Mouse (Mus musculus) cerebellum, adult 8-10 months (tissue): Measurements from ENCODE around the gene Armc6.

Experiments used
- DNase-seq: peaks from one replicate; pipeline ENCODE4 v3.0.0; 2022

Armc6 gene

DNA sequence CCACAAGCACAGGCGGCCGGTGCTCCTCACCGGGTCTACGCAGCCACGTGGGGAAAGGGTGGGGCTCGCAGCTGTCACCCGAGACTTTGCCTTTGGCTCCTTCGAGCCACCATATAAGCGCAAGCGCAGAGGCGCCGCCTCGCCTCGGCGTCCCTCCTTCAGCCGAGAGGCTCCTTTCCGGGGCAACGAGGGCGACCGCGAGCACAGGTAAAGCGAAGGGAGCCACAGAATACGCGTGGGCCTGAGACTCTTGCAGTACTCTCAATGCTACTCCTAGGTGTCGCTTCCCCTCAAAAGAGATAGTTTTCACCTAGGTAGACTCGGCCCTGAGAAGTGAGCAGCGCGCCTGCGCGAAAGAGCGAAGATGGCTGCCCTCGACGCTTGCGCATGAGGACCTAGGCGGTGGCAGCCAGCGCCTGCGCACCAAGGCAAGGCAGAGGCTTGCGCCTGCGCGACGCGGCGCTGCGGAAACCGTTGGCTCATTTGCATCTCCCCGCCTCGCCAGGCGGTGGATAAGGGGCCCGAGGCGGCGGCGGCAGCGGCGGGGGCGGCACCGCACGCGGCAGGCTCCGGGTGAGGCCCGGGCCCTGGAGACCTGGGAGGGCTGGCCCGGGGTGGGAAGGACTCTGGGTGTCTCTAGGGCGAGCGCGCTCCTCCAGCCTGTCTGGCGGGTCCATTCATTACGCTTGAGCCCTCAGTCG lies at the start of gene Armc6, which contains the start of gene Sugp2:
Gene Armc6 (minus strand): TSS at position 387 of the 701 bp plus-strand sequence.
Gene Sugp2 (plus strand): TSS at position 147 of the 701 bp plus-strand sequence.
- peak; percentile 97 for DNase-seq

DNA sequence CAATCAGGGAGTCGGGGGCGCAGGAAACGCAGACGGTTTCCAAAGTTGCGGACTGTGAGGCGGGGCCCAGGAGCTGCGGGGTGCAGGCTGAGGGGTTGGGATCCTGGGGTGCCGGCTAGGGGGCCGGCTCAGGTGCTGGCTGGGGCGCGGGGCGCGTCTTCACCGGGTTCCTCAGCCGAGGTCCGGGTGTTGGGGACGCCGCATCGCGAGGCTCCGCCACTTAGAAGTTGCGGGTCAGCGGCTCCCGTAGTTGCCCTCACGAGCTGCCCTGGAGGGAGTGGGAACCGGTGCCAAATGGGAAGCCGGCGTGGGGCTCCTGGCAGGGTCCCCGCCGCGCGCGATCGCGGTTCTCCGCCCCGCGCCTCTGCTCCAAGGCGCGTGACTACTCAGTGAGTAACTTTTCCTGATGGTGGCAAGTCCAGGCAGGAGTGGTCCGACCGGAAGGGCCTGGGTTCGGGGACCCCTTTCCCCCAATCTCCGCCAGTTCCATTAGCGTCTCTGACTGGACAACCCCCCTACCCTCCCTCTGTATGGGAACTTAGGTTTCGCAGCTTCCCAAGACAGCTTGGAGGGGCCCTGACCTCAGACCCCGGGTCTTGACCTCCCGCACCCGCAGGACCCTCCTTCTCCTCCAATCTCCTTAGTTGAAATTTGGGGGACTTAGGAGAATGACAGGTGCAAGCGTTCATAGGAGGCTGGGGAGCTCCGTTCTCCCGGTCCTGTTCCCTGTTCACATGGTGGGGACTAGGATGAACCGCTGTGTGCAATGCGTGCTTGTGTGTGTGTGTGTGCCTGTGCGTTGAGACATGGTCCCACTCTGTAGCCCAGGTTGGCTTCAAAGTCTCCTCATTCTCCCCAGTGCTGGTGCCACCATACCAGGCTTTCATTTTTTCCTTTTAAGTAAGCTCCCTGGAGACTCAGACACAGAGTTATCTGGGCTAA lies 49.1 kb upstream of the Armc6 start:
- no peak for DNase-seq

GRCm38 (mm10) chr8:70282603-70283135 lies 48.4 kb upstream of the Armc6 start, which contains the start of gene Homer3:
Gene Homer3, plus strand, starts transcription at chr8:70282827.
- peak; percentile 46 for DNase-seq

DNA sequence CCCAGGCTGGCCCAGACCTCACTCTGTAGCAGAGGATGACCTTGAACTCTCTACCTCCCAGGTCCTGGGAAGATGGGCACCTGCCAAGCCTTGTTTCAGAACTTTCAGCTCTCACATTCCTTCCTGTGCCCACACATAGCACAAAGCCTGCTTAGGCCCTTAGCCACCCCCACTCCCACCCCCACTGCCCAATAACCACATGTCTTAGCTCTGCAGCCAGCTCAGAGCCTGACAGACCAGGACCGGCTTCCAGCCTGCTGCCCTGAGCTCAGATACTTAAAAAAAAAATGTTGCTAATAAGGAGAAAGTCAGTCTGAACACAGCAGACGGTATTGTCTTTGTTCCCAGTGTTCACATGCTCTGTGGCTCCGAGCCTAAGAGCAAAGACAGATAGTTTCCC lies 46.7 kb upstream of the Armc6 start:
- DNase-seq, result no peak

GRCm38 (mm10) chr8:70279266-70279665 lies 45.0 kb upstream of the Armc6 start:
- DNase-seq, result no peak

DNA sequence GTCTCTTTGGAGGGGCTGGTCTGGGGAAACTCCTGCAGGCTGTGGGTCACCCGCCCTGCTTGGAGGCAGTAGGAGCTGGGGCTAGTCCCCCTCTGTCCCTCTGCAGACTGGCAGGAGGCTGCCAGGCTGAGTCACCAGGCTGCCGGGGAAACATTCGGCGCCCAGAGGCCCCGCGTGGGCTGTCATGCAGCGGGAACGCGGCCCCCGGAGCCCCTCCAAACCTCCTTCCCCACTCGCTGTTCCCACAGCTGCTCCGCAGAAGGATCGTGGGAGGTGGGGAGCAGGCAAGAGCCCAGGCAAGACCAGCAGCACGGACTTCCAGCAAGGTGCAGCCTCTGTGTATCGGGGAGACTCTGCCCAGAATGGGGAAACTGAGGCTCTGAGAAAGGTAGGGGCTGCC lies 43.9 kb upstream of the Armc6 start:
- no peak for DNase-seq

DNA sequence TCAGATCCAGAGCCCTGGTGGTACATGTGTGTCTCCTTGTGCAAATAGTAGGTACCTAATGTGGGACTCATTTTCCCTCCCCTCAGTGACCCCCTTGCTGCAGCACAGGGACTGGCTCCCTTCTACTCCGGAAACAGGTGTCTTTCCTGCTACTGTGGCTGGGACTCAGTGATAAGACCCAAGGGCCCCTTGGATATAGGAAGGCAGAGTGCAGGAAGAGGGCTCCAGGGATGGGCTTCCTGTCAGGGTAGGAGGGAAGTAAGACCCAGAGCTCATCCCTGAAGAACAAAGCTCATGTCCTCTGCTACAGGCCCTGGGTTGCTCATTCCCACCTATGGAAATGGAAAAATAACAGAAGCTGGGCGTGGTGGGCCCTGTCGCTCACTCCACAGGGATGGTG lies 42.2 kb upstream of the Armc6 start:
- no peak for DNase-seq

GRCm38 (mm10) chr8:70274350-70274749 lies 40.1 kb upstream of the Armc6 start:
- no peak for DNase-seq

- DNase-seq, result no peak
These were observed 38.7 kb upstream of the Armc6 start for GRCm38 (mm10) chr8:70272949-70273348.

GRCm38 (mm10) chr8:70268799-70269565 lies 34.7 kb upstream of the Armc6 start:
- peak; percentile 24 for DNase-seq

GRCm38 (mm10) chr8:70268311-70268710 lies 34.0 kb upstream of the Armc6 start:
- peak; percentile 16 for DNase-seq

- no peak for DNase-seq
These were observed 33.4 kb upstream of the Armc6 start for GRCm38 (mm10) chr8:70267674-70268073.

DNA sequence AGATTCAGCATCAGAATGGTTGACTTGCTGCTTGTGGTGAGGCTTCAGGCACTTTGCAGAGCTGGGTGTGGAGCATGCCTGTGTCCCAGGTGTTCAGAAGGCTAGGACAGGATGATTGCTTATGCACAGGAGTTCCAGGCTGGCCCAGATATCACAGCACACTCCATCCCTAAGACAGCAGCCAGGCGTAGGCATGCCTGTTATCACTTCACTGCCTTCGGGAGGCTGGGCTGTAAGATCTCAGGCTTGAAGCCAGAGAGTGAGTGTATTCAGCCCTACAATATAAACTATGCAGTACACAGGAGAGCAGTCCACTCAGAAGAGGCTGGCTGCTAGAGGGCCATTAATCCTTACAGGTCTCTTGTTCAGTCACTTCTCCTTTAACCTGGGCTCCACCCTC lies 24.8 kb upstream of the Armc6 start:
- no peak for DNase-seq

DNA sequence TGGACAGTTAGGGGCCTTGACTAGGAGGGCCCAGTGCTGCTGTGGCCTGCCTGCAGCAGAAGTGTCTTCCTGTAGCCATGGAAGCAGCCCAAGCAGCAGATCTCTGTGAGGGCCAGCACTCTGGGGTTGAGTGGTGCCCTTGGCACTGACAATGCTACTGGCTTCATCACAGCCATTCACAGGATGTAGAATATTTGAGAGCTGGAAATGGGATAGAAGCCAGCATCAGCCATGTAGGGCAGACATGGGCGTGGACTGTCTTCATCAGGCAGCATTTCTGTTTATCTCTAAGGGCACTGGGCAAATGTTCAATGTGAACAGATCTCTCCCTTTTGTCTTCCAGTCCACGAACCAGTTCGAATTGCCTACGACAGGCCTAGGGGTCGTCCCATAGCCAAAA lies 24.3 kb upstream of the Armc6 start:
- no peak for DNase-seq

DNA sequence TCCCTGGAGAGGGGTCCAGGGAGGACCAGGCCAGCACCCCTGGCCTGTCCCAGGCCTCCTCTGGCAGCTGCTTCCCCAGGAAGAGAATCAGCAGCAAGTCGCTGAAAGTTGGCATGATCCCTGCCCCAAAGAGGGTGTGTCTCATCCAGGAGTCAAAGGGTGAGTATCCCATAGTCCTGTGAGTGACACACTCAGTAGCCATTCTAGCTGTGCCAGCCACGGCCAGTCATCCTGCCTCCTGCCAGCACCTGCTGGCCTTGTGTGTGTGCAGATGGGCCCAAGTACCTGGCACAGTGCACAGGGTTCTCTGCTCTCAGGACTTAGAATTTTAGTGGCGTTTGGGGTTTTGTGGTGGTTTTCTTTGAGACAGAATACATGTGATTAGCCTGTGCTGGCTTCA lies 23.2 kb upstream of the Armc6 start:
- DNase-seq, result peak; percentile 41

- no peak for DNase-seq
These were observed 20.4 kb upstream of the Armc6 start for GRCm38 (mm10) chr8:70254628-70255027.

GRCm38 (mm10) chr8:70247841-70248240 lies 13.6 kb upstream of the Armc6 start:
- no peak for DNase-seq

DNA sequence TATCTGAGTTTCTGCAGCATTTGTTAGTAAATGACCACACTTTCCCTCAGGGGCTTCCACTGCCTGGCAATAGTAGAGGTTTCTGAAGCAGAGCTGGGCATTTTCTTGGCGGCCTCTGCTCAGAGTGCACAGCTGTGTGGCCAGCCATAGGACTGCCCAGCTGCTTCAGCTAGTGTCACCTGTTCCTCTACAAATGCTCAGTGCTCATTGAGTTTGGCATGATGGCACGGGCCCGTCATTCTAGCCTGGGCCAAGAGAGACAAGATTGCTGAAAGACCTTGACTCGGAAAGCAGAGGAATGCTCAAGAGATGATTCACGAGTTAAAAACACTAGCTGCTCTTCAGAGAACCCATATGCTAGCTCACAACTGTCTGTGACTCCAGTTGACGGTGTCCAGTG lies 12.4 kb upstream of the Armc6 start:
- no peak for DNase-seq

DNA sequence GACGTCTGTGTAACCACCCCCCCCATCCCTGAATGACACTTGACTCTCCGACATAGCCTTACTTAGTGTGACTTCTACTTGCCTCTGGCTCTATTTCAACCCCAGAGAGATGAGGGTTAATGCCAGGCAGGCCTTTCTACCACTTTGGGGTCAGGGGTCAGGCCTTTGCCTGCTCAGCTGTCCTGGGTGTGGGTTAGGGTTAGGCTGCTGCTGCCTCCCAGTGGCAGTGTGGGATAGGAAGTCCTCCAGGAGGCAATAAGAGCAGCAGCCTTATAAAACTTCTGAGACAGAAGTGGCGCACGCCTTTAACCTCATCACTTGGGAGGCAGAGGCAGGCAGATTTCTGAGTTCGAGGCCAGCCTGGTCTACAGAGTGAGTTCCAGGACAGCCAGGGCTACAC lies 6.4 kb upstream of the Armc6 start:
- no peak for DNase-seq

- no peak for DNase-seq
These were observed 3.6 kb upstream of the Armc6 start for GRCm38 (mm10) chr8:70237842-70238241.

DNA sequence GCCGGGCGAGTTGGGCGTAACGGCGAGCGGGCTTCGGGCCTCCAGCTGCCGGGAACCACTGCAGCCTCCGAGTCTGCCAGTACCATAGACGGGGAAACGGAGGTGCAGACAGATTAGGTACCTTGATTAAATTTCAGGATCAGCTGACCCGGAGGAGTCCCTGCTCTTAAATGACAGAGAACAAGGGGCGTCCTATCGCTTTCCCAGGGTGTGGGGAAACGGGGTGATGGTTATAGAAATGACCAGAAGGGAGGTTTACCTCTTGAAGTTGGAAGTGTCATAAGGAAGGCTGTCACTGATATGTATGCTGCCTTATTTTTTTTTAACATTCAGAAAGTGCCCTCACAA lies 489 bp upstream of the Armc6 start:
- no peak for DNase-seq

DNA sequence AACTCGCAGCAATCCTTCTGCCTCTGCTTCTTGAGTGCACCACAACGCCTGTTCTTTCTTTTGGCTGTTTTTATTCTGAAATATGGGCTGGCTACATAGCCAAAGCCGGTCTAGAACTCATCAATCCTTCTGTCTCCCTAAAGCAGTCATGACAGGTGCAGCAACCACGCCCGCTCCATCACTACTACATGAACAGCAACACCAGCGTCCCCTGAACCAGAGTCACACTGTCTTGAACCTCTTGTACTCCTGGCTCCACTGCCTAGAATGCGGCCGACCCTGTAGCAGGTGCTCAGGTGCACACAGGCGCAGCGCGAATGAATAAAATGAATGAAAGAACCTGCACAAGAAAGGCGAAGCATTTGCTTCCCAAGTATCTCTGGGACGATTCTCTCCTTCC lies 660 bp downstream of the Armc6 start:
- no peak for DNase-seq

DNA sequence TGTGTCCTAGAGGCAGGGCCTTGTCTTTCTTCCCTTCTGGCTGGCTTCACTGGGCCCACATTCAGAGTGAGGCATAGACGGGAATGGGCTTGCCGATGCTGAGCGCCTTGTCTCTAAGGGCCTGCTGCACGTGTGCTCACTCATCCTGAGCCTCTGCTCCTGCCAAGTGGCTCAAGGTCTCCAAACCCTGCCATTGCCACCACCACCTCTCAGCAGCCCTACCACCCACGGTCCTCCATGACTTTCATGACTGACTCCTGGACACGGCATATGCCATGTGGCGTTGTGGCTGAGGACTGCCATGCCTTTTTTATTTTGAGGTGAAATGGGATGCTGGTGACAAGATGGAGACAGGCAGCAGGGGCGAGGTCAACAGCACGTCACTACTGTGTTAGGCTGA lies 3.4 kb downstream of the Armc6 start:
- DNase-seq, result no peak
